Mouse (Mus musculus): ENCODE measurements around the gene Klhl3.

DNA sequence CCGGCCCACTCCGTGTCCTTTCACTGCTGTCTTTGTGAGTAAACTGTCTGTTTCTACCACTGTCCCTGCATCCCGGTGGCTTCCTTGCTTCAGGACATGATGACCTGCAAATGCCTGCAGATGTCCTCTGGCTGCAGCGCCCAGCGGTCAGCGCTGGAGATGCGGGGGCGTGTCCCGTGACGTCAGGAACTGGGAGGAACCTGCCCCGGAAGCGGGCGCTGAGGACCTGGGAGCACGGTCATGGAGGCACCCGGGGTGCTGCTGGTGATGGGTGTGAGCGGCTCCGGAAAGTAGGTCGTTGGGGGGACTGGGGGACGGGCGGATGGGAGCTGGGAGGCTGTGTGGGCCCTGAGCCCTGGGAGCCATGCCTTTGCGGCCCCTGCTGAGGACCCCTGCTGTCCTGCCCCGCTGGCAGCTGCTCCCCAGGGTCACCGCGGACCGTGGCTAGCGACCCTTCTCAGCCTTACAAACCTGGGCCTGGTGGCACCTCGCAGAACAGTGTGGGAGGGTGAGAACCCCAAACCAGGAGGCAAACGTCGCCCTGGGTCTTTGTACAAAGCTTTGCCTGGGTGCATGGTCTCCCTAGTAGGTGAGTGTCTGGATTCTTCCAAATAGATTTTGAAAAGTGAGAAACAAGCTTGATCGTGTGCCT lies 44.2 kb upstream of the Klhl3 start, which contains the start of gene Idnk:
- peak; percentile 23; the same call in 1 of the 2 replicates for TF ChIP-seq CTCF (IDR thresholded peaks at IDR 0.05; ENCODE audit: low read depth)
- no peak for TF ChIP-seq EP300 (IDR thresholded peaks at IDR 0.05; ENCODE audit: low read depth)

Measured in heart, postnatal 0 days (tissue).